Mouse (Mus musculus) layer of hippocampus, adult 2 months (tissue): ENCODE data around the gene Lrrc20. TPM values are rescaled to one million over a fixed set of nuclear protein-coding genes. Genes with fewer than 3 reads are reported as not detected.

Experiments used
- DNase-seq, 2 experiments: peaks; one replicate each; pipeline ENCODE4 v3.0.0; 2022; ENCODE audit warnings: low spot score in 2 of 2
- H3K27ac ChIP-seq: fragments of 200-600 bp; 2 replicates; pipeline ENCODE4 v1.8.1; 2022
- H3K4me3 ChIP-seq: fragments of 200-600 bp; 2 replicates; pipeline ENCODE4 v1.8.1; 2022; ENCODE audit warnings: mild to moderate bottlenecking
- CTCF ChIP-seq: fragments of 200-600 bp; conservative IDR thresholded peaks from 2 replicates; pipeline ENCODE4 v1.8.1; 2022; ENCODE audit warnings: antibody characterized with exemption, mild to moderate bottlenecking, moderate library complexity
- total RNA-seq, 2 experiments: library from RNA; stranded (reverse); gene quantifications; 2 replicates each; pipeline ENCODE4 v1.2.3; 2021

The Lrrc20 gene
- total RNA-seq, 2 experiments from 2014 or later = 21.4 to 24.4 TPM

DNA sequence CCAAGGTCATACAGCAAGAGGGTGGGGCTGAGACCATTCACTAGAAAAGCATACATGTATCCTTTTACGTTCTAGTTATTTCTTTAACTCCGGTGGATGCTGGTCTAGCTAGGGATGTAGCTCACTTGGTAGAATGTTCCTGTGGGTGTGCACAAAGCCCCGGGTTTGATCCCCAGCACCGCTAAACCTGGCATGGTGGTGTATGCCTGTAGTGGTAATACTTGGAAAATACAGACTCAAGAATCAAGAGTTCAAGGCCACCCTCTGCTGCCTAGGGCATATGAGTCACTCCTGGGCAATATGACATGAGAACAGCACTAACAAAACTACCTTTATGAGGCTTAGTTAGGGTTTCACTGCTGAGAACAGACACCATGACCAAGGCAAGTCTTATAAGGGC, 59.8 kb downstream of the Lrrc20 start:
- Histone ChIP-seq H3K4me3 (no peak overlapping the region), H3K27ac (peak overlapping the region; percentile 39; the same call in 1 of the 2 replicates)
- no peak for DNase-seq
- TF ChIP-seq CTCF = no peak

DNA sequence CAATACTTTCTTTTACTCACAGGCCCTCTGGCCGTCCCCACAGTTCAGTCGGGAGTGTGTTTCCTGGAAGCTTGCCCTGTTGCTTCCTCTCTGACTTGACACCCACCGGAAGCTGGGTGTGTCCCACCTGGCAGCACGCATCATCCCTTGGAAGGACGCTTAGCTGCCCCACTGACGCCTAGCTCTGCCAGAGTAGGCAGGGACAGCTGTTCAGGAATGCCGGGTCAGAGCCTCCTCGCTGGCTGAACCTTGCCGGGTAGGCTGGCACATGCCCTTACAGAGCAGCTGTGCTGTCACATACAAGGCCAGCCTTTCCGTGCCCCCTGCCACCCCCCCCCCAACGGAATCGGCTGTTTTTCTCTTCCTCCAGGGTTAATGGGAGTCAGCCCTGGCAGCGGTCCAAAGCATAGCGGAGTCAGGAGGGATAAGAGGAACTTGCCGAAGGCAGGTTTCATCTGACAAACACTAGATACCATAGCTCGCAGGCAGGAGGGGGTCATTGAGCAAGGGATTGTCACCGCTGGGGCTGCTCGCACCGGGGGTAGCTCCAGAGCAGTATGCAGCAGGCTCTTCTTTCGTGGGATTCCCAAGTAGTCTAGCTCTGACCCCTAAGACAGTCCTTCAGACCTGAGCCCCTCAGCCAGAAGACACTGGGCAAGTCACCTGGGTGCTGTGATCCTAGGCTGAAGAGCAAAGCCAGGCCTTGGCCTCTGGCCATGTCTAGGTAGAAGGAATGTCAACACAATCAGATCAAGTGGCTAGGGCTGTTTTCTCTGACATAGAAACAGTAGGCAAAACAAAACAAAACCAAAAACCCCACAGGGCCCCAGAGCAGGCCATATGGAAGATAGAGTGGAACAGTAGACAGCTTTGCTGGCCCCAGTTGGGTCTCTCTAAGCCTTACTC, 60.8 kb downstream of the Lrrc20 start:
- H3K4me3 ChIP-seq = no peak overlapping the region
- peak overlapping the region; percentile 39; the same call in 1 of the 2 replicates for H3K27ac ChIP-seq
- no peak for TF ChIP-seq CTCF
- no peak for DNase-seq

DNA sequence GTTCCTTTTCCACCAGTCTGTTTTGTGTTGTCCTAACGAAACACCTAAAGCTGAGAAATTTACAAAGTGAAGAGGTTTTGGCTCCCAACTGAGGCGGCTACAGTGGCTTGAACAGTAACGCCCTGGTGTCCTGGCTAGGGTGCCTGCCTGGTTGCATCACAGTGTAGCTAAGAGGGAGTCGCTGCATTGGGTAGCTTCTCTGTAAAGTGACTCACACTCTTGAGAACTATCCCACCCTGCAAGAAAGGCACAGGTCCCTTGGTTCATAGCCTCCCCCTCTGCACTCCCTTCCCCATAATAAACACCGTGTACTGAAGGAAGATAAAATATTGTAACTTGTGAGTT, 61.4 kb downstream of the Lrrc20 start:
- no peak overlapping the region for H3K4me3 ChIP-seq
- DNase-seq = no peak
- 0 out of 2 replicates have a peak overlapping the region, but pooled peaks have one; percentile 10 for H3K27ac ChIP-seq
- no peak for TF ChIP-seq CTCF

DNA sequence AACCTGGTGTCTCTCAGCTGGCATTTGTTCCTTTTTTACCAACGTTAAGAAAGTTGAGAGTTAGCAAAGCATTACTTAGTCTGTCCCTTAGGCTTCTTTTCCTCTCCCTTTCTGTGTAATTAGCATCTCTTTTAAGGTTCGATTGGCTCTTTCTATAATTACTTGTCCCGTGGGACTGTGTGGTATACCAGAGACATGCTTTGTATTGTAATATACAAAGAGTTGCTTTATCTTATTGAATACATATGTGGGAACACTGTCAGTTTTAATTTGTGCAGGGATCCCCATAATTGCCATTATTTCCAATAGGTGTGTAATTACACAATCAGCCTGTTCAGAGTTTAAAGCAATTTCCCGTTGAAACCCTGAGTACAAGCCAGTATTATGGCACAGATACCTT, 62.8 kb downstream of the Lrrc20 start:
- no peak for DNase-seq
- no peak for TF ChIP-seq CTCF
- H3K4me3 ChIP-seq = no peak overlapping the region
- no peak overlapping the region for H3K27ac ChIP-seq

DNA sequence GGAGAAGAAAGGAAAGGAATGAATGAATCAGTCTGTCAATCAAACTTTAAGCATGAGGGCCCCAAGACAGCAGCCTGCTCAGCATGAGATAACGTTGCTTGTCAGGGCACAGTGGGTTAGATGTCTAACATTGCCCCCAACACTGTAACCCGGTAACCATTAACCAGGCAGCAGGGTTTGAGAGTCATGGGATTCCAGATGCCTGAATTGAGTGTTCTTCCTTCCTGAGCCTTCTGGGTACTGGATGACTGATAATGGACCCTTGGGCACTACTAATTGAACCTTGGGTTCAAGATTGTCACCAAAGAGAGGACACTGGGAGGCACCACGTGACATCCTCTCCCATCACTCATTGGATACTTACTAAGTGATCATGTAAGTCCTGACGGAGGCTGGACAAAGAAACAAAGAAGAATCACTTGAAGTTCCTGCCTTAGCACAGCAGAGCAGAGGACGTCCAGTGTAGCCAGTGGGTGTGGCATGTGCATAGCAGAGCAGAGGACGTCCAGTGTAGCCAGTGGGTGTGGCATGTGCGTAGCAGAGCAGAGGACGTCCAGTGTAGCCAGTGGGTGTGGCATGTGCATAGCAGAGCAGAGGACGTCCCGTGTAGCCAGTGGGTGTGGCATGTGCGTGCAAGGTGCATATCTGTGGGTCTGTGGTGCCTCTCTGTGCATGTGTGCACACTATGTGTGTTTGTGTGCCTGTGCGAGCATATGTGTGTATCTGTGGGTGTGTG, 68.7 kb downstream of the Lrrc20 start:
- no peak overlapping the region for H3K27ac ChIP-seq
- DNase-seq = no peak
- no peak overlapping the region for H3K4me3 ChIP-seq
- no peak for TF ChIP-seq CTCF

DNA sequence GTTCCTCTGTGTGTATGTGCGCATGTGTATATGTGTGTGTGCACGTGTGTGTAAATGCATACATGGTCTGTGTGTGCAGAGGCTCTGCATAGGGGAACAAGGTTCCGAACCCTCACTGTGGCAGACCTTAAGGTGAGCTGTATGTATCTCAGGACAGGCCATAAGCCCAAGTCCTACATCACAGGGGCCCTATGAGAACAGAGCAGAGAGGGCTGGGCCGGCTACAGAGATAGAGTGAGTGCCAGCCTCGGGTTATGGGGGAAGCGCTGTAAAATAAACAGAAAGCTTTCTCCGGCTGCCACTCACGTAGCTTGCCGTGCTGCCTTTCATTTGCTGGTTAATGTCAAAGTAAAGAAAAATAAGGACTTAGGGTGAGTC, 69.3 kb downstream of the Lrrc20 start:
- no peak for DNase-seq
- TF ChIP-seq CTCF = no peak
- Histone ChIP-seq H3K27ac (no peak overlapping the region), H3K4me3 (no peak overlapping the region)

DNA sequence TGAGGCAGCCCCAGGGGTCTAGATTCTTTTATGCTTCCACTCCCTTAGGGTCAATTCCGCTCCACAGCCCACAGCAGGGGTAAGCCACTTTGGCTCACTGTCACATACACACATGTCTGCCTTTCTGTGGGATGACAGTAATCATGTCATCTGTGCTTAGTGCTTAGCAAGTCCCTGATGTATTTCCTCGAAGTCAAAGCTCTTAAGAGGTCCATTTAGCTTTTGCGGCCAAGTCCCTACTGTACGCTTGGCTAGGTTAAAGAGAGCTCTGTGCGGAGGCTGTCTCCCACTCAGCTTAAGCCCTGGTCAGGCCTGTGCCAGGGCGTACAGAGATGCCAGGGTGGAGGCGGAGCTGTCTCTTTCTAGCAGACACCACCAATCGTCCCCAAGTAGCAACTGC, 74.5 kb downstream of the Lrrc20 start:
- Histone ChIP-seq H3K4me3 (no peak overlapping the region), H3K27ac (no peak overlapping the region)
- no peak for DNase-seq
- TF ChIP-seq CTCF = no peak

DNA sequence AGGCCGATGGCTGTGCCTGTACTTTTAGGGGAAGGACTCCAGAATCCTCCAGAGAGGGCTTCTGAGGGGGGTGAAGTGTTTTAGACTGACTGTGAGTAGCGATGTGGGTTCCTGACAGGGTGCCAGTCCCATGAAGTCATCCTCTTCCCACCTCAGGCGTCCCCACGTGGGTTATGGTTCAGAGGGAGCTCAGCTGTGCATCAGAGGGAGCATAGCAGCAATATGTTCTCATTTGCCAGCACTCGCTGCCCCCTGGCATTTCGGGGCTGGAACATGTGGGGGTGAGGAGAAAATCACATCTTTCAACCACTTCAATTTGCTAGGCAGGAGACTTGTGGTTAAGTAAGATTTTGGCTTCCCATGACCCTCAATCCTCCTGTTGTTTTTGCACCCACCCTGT, 79.6 kb downstream of the Lrrc20 start:
- no peak for TF ChIP-seq CTCF
- no peak for DNase-seq

DNA sequence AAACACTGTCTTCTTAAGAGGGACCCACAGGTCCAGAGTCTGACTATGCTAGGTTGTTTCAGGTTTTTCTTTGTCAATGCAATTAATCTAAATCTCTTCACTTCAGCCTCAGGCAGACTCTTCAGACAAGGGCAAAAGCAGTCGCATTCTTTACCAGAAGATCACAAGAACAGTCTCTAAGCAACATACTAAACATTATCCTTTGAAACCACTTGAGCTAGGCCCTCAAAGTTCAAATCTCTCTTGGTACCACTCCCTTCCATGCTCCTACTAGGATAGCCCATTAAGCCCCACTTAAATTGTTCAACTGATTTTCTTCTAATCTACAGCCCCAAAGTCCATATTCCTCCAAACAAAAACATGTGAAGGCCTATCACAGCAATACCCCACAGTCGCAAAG, 83.0 kb downstream of the Lrrc20 start:
- no peak for TF ChIP-seq CTCF
- DNase-seq = no peak
- Histone ChIP-seq H3K27ac (no peak overlapping the region), H3K4me3 (no peak overlapping the region)

More for the DNA sequence above, 79.6 kb downstream of the Lrrc20 start:
- Histone ChIP-seq H3K4me3 (no peak overlapping the region), H3K27ac (no peak overlapping the region)

DNA sequence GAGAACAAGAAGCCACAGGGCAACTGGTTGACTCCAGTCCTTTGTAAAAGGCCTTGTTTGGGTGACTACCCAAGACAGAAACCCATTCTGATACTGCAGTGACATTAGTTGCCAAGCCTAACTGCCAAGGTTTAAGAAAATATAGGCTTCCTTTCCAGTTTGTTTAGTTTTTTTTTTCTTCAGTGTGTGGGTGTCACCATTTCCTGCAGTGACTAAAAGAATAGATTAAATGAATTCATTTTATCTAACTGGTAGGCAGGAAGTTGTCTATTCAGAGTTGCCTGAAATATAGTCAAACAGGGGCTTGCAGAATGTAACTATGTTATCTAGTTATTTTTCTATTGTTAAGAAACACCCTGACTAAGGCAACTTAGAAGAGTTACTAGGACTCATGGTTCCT, 83.9 kb downstream of the Lrrc20 start:
- DNase-seq = no peak
- Histone ChIP-seq H3K4me3 (no peak overlapping the region), H3K27ac (no peak overlapping the region)
- no peak for TF ChIP-seq CTCF

DNA sequence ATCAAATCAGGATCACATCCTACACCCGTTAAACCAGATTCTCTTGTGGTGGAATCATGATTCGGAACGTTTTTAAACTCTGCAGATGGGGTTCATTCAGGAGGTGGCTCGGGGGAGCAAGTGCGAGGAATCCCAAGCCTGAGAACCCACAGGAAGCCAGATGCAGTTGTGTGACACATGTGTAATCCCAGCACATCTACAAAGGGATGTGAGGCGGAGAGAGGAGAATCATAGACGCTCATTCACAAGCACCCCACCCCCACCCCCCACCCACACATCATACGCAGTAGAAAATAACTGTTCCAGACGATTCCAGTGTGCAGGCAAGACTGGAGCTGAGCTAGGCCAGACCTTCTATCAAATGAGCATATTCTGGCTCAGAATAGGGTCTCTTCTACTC, 87.9 kb downstream of the Lrrc20 start:
- Histone ChIP-seq H3K4me3 (no peak overlapping the region), H3K27ac (peak overlapping the region; percentile 67; the same call in 1 of the 2 replicates)
- TF ChIP-seq CTCF = no peak
- no peak for DNase-seq

DNA sequence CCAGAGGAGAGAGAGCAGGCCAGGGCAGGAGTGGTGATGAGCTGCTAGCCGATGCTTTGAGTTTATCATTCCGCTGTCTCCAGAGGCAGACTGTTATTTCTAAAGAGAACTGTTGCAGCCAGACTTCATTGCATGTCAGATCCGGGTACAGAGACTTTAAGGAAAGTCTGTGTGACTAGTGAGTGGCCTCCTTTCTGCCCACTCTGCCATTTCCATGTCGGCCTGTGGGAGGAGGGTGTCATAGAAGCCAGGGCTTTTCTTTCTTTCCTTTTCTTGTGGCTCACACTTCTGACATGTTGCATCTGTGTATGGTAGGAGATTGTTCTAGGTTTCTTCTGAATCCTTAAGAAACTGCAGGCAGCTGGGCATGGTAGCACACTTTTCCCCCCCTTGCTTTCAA, 88.8 kb downstream of the Lrrc20 start:
- TF ChIP-seq CTCF = no peak
- no peak for DNase-seq
- H3K27ac ChIP-seq = peak overlapping the region; percentile 67; the same call in 1 of the 2 replicates

DNA sequence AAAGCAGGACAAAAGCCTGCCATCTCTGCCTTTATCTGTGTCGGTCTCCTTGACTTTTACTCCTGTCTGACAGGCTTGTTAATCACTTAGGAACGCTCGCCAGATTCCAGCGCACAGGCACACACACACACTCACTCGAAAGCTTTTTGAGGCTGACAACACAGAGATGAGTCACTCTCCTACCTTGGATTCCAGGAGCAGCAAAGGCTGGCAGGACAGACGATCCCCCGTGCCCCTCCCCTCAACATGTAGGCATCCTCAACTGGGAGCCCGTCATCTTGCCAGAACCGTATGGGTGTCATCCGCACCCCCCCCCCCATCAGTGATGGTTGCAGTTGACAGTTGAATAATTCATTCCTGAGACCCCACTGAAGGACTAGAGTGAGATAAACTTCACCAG, 94.6 kb downstream of the Lrrc20 start:
- TF ChIP-seq CTCF = no peak
- no peak overlapping the region for H3K4me3 ChIP-seq
- no peak for DNase-seq
- no peak overlapping the region for H3K27ac ChIP-seq

More for the DNA sequence above, 88.8 kb downstream of the Lrrc20 start:
- no peak overlapping the region for H3K4me3 ChIP-seq

DNA sequence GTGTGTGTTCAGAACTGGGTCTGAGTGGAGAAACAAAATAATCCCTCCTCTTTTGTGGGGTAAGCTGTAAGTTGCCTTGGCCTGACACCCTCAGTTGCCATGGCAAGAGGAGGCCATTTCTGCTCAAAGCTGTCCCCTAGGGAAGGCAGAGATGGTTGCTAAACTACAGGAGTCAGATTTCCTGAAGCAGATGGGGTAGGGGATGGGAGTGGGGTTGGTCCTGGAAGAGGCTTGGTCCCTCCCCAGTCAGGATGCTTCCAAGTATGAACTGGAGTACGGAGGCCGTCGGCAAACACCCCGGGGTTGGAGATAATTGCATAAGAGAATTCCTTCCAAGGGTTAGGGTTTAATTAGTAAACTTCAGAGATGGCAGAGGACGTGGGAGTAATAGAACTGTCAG, 96.5 kb downstream of the Lrrc20 start:
- H3K27ac ChIP-seq = no peak overlapping the region
- no peak overlapping the region for H3K4me3 ChIP-seq
- no peak for DNase-seq
- TF ChIP-seq CTCF = no peak
